Mouse (Mus musculus): ENCODE measurements around the gene Acsl5.

Acsl5 gene

GRCm38 (mm10) chr19:55251383-55252124 lies at the start of gene Acsl5:
Gene Acsl5, plus strand, starts transcription at chr19:55251938.
- DNase-seq = no peak

DNA sequence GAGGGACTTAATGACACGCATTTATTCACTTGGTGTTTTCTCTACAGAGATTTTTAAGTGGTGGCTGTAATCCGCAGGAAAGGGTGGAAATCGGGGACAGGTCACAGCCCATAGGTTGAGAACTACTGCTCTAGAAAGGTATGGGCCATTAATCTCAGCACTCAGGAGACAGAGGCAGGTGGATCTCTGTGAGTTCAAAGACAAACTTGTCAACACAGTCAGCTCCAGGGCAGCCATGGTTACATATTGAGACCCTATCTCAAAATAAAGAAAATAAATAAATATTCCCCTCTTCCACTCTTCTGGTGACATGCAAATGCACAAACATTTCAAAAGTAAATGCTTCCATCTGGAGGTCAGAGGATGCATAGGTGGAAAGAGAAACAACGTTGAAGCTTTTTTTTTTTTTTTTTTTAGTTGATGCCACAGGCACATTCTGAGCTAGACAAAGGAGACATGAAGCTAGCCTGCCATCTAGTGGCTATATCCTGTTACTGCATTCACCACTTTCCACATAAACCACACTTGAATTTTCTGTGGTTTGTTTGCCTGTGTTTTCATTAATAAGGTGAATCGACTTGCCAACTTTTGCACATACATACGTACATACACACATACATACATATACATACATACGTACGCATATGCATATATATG lies 45.1 kb upstream of the Acsl5 start:
- peak; percentile 57 for DNase-seq

DNA sequence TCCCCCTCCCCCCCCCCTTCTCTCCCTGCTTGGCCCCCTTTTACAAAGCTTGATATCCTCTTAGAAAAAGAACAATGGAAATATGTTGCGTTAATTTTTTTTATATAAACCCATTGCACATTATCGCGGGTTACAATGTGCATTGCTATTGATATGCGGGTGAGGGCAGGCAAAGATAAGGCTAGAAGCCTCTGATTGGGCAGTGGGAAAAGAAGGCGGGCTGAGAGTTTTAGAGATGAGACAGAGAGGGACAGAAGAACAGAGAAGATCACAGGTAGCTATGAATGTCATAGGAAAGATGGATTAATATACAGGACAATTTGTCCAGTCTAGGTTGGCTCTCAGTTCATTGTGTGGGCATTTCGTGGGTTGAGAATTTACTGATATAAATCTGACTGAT lies 44.5 kb upstream of the Acsl5 start:
- DNase-seq = no peak

GRCm38 (mm10) chr19:55207746-55208538 lies 43.8 kb upstream of the Acsl5 start:
- no peak for DNase-seq

- DNase-seq = no peak
Measured at GRCm38 (mm10) chr19:55208654-55209053, 43.1 kb upstream of the Acsl5 start.

- DNase-seq = no peak
Measured at GRCm38 (mm10) chr19:55209084-55209483, 42.7 kb upstream of the Acsl5 start.

DNA sequence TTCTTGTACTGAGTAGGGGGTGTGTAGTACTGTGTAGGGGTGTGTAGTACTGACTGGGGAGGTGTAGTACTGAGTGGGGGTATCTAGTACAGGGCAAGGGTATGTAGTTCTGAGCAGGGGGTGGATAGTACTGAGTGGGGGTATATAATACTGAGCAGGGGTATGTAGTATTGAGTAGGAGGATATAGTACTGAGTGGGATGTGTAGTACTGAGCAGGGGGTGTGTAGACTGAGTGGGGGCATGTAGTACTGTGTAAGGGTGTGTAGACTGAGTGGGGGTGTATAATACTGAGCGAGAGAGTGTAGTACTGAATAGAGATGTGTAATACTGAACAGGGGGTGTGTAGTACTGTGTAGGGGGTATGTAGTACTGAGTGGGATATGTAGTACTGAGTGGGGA lies 40.0 kb upstream of the Acsl5 start:
- DNase-seq = no peak

GRCm38 (mm10) chr19:55213617-55214340 lies 38.0 kb upstream of the Acsl5 start:
- peak; percentile 34 for DNase-seq

- DNase-seq = no peak
Measured at GRCm38 (mm10) chr19:55216876-55217275, 34.9 kb upstream of the Acsl5 start.

GRCm38 (mm10) chr19:55217365-55217764 lies 34.4 kb upstream of the Acsl5 start:
- DNase-seq = no peak

DNA sequence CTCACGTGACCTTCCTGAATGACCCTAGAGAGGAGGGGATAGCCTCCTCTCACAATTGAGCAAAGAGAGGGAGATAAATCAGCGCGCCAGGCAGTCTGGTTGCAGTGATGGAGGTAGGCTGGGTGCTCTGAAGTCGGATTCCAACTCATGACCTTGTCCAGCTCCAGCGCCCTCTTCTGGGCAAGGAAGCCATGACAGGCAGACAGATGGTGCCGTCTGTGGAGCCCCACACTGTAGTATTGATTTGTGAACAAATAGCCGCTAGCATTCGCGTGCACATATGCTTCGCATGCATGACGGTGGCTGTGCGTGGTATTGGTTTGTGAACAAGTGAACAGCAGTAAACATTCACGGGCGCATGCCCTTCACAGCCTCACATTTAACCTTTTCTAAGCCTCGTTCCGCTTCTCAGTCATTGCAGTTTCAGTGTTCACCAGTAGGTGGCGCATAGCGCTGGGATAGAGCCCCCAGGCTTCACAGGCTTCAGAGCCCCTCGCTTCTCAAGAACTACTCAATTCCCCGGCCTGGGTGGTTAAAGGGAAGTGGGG lies 33.5 kb upstream of the Acsl5 start:
- peak; percentile 89 for DNase-seq

- no peak for DNase-seq
Measured at GRCm38 (mm10) chr19:55218741-55219221, 33.0 kb upstream of the Acsl5 start.

DNA sequence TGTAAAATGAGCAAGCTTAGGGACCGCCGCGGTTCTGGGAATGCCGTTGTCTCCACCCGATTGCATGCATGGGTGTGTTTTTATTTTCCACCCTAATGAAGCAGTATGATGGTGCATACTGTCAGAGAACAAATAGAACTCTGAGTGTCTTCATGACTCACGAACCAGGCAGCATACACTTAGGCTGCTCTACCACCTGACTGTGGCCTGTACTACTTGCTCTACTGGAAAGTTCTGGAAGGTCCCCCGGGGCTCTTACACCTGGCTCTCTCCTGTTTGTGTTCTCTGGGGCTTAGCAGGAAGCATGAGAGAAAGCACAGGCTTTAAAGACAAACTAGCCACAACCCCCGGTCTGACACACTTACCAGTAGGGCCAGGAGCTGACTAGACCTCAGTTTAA lies 32.4 kb upstream of the Acsl5 start:
- no peak for DNase-seq

DNA sequence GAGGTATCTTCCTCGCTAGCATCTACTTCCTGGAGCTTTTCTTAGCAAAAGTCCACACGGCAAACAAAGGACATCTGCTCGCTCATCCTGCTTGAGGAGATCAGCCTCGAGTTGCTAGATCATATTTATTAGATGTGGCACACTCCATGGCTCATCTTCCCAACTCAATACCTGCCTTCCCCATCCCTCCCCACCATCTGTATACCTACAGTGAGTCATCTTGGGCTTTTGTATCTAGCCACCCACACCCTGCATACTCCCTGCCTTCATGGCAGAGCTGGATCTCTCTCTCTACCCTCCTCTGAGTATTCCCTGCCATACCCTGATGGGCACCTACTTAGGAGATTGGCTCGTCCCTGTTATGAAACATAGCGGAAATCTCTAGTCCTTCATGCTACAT lies 30.5 kb upstream of the Acsl5 start:
- DNase-seq = no peak

GRCm38 (mm10) chr19:55222268-55222667 lies 29.5 kb upstream of the Acsl5 start:
- no peak for DNase-seq

DNA sequence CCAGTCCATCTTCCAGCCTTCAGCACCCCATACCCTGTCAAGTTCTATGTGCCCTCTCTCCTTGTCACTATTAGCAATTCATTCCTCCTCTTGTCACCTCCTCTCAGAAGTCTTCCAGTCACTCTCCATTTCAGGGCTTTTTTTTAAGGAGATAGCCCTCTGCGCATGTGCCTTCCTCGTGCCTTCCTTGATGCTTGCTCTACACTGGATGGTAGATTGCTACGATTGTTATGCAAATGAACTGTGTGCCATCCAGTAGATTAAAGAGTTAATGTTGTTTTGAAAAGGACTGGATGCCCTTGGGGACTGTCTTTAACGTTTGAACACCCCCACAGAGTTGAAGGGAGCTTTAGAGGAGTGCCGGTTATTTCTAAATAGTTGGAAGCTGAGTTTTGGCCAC lies 25.1 kb upstream of the Acsl5 start:
- DNase-seq = no peak

GRCm38 (mm10) chr19:55227135-55227534 lies 24.6 kb upstream of the Acsl5 start:
- no peak for DNase-seq

DNA sequence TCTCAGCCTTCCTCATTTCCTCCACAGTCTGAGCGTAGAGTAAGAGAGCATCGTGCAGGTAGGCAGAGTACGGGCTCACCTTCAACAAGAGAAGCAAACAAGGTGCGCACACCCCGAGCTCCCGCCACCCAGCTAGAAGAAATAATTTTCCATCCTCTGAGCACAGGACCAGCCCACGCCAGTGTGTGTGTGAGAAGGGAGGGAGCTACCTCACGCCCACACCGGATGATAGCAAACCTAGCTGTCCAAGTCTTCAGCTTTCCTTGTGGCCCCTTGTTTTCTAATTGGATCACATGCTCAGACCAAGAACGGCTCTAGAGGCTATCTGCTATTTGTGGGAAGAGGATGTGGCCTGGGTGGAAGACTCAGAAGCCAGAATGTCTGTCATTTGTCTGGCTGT lies 20.7 kb upstream of the Acsl5 start:
- DNase-seq = no peak

GRCm38 (mm10) chr19:55232136-55232535 lies 19.6 kb upstream of the Acsl5 start:
- DNase-seq = peak; percentile 54

DNA sequence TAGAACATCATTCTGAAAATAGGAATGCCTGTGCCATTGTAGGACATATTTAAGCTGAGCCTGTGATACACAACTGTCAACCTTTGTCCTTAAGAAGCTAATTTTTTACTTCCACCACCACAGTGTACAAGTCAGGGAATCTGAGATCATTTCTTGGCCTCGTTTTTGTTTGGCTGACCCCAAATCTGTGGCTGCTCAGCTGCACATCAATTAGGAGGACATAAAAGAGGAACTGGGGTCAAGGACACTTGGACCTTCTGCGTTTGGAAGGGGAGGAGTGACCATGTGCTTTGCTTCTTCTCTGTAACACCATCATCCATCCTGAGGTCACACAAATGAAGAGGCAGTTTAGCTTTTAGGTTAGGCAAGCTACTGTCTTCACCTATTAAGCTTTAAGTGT lies 15.7 kb upstream of the Acsl5 start:
- DNase-seq = no peak

GRCm38 (mm10) chr19:55236564-55236963 lies 15.2 kb upstream of the Acsl5 start:
- no peak for DNase-seq

GRCm38 (mm10) chr19:55239766-55240426 lies 11.8 kb upstream of the Acsl5 start:
- no peak for DNase-seq
